ENCODE assay signal across 9 mouse cellular contexts in the genomic region with DNA sequence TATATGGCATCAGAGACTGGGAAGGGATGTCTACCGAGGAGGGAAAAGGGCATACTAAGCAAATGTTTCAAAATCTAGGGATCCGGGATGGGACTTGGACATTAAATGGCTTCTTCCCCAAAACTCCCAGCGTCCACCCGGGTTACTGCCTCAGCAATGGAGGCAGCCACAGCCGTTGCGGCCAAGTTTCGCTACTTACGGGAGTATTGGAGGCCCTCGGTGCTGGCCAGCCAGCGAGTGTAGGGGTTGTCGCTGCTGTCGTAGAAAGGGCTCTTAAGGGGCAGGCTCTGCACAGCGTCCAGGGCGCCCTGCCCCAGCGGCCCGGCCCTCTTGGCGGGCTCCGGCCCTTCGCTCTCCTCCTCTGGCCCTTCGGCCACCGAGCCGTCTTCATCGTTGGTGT. TPM values are rescaled to one million over a fixed set of nuclear protein-coding genes. Genes with fewer than 3 reads are reported as not detected.
DNase-seq lines count a peak whose midpoint lies in the region; ATAC-seq lines count a peak whose summit lies in the region.
"Had no signal": no experiment of that assay in that cellular context is flagged by ENCODE, and none has a peak within 500 bp of the region (broad histone marks: within the 10 kb centered on the region; RNA-seq: fewer than 3 reads in every experiment).

No protein-coding gene starts in this region.

- intact Hi-C loops in left cerebral cortex, postnatal 4 days (cut with DNase I): loop anchor here (10.0 kb wide), 2 partner anchors 101 to 351 kb away; a partner anchor contains a TSS

- DNase-seq in left cerebral cortex, postnatal 4 days: peak; percentile 18
- no peak for DNase-seq in left cerebral cortex, adult 8-10 months (ENCODE audit: low spot score in 2 of 2)
- DNase-seq in embryonic facial prominence, embryonic 14.5 days (ENCODE audit: low spot score): no peak
- peak; percentile 34 for DNase-seq in retina, embryonic 14.5 days (ENCODE audit: low spot score)
- DNase-seq in thymus, postnatal 14 days: no peak
- DNase-seq in thymus, postnatal 0 days (ENCODE audit: low spot score): no peak
- no peak for DNase-seq in adrenal gland, postnatal 36 days

- peaks cover 96% of the 10 kb centered on the region for H3K27me3 ChIP-seq in embryonic facial prominence, embryonic 14.5 days (replicated peaks; ENCODE audit: control insufficient read depth, insufficient read depth, low read length)
- peaks cover 91% of the 10 kb centered on the region for H3K27me3 ChIP-seq in intestine, embryonic 16.5 days (replicated peaks; ENCODE audit: control insufficient read depth, insufficient read depth, low read length)

- ATAC-seq in embryonic facial prominence, embryonic 14.5 days (ENCODE audit: low read depth): no peak
- no peak for ATAC-seq in intestine, embryonic 16.5 days

- WGBS in embryonic facial prominence, embryonic 14.5 days: 0% methylated on average over 17 of the region's 23 CpGs
- WGBS in intestine, embryonic 16.5 days: 2% methylated on average over 23 of the region's 23 CpGs

- H3K36me3 ChIP-seq in embryonic facial prominence, embryonic 14.5 days (ENCODE audit: control insufficient read depth, insufficient read depth, low read length): no peaks in the 10 kb centered on the region
- H3K36me3 ChIP-seq in intestine, embryonic 16.5 days (ENCODE audit: control insufficient read depth, insufficient read depth, low read length): no peaks in the 10 kb centered on the region

- no peaks in the 10 kb centered on the region for H3K4me1 ChIP-seq in embryonic facial prominence, embryonic 14.5 days (ENCODE audit: control insufficient read depth, insufficient read depth, low read length)
- peaks cover 9% of the 10 kb centered on the region for H3K4me1 ChIP-seq in intestine, embryonic 16.5 days (ENCODE audit: control insufficient read depth, insufficient read depth, low read length)

- H3K4me3 ChIP-seq in embryonic facial prominence, embryonic 14.5 days (ENCODE audit: low read depth, low read length): peak overlapping the region; percentile 16
- peak overlapping the region; percentile 27 for H3K4me3 ChIP-seq in intestine, embryonic 16.5 days (ENCODE audit: low read length)

- H3K27ac ChIP-seq in embryonic facial prominence, embryonic 14.5 days (replicated peaks; ENCODE audit: low read depth, low read length): no peak overlapping the region
- no peak overlapping the region for H3K27ac ChIP-seq in intestine, embryonic 16.5 days (ENCODE audit: low read length)

- no peaks in the 10 kb centered on the region for H3K9me3 ChIP-seq in embryonic facial prominence, embryonic 14.5 days (ENCODE audit: control insufficient read depth, low read length)
- H3K9me3 ChIP-seq in intestine, embryonic 16.5 days (ENCODE audit: control insufficient read depth, low read length): no peaks in the 10 kb centered on the region

- H3K4me2 ChIP-seq in embryonic facial prominence, embryonic 14.5 days (ENCODE audit: low read depth, low read length): 0 out of 2 replicates have a peak overlapping the region, but pooled peaks have one; percentile 15
- peak overlapping the region; percentile 22; the same call in 1 of the 2 replicates for H3K4me2 ChIP-seq in intestine, embryonic 16.5 days (ENCODE audit: low read depth, low read length)

- no peak overlapping the region for H3K9ac ChIP-seq in embryonic facial prominence, embryonic 14.5 days (ENCODE audit: low read depth, low read length)
- H3K9ac ChIP-seq in intestine, embryonic 16.5 days (ENCODE audit: low read depth, low read length): peak overlapping the region; percentile 29; the same call in 1 of the 2 replicates

RNA-seq across cellular contexts. Expression of a gene that starts 8.5 kb away (rescaled TPM):
- 1 to 10 TPM; 5.5 to 7.4 TPM for total RNA-seq in left cerebral cortex, postnatal 4 days (2021)
- total RNA-seq in left cerebral cortex, adult 8-10 months (2022): 1 to 10 TPM; 5.6 to 7.0 (median 6.3) TPM
- not detected in 2 replicates for polyA plus RNA-seq in embryonic facial prominence, embryonic 14.5 days (2014; fragmentation: Nextera tagmentation; extraction: Ambion mirVana)
- 1.2 and 2.2 TPM in 2 replicates for polyA plus RNA-seq in intestine, embryonic 16.5 days (2015; fragmentation: Nextera tagmentation; extraction: Ambion mirVana)
- polyA plus RNA-seq in thymus, postnatal 0 days (2015; fragmentation: Nextera tagmentation; extraction: Ambion mirVana): not detected in 2 replicates
- not detected for total RNA-seq in adrenal gland, postnatal 36 days (2021)
- total RNA-seq: heart, postnatal 10 days had no signal

Comparison
In these comparisons a context has a peak if more than half of its experiments do, and no peak if none do; other contexts are left out.
1. DNase-seq: peak in left cerebral cortex, postnatal 4 days (single experiment) and retina, embryonic 14.5 days (single experiment); none in left cerebral cortex, adult 8-10 months (0 of 2), embryonic facial prominence, embryonic 14.5 days (single experiment), thymus, postnatal 14 days (single experiment), thymus, postnatal 0 days (single experiment) and adrenal gland, postnatal 36 days (0 of 2).
2. RNA of a gene that starts 8.5 kb away (total RNA-seq): 5.5 to 7.4 TPM in left cerebral cortex, postnatal 4 days and 5.6 to 7.0 TPM in left cerebral cortex, adult 8-10 months; not detected in adrenal gland, postnatal 36 days; every median in the first group is over 4 times any median in the second.